8 mouse cellular contexts compared by ENCODE assay signal in genomic region chr1:59367928-59368648, GRCm38 (mm10).
DNase-seq lines count a peak whose midpoint lies in the region; ATAC-seq and TF ChIP-seq lines count a peak whose summit lies in the region.

No protein-coding gene starts in this region.

- peaks cover 10 to 16% of the 10 kb centered on the region in 2 experiments; a peak in 2 of 4 replicates for H3K4me1 ChIP-seq in heart, embryonic 14.5 days (ENCODE audit: control insufficient read depth in 2 of 2, insufficient read depth in 2 of 2, low read length in 2 of 2)
- no peaks in the 10 kb centered on the region; the same call in 1 of the 2 replicates for H3K4me1 ChIP-seq in intestine, postnatal 0 days (replicated peaks; ENCODE audit: control insufficient read depth, insufficient read depth, low read length)
- H3K4me1 ChIP-seq in midbrain, embryonic 14.5 days (ENCODE audit: control insufficient read depth, insufficient read depth, low read length): no peaks in the 10 kb centered on the region
- H3K4me1 ChIP-seq in midbrain, embryonic 15.5 days: no peaks in the 10 kb centered on the region

- 2% methylated on average over 13 of the region's 13 CpGs for WGBS in heart, embryonic 14.5 days
- WGBS in intestine, postnatal 0 days: 16% methylated on average over 13 of the region's 13 CpGs
- 43% methylated on average over 13 of the region's 13 CpGs for WGBS in midbrain, embryonic 14.5 days
- WGBS in midbrain, embryonic 15.5 days: 37% methylated on average over 13 of the region's 13 CpGs

- no peak for TF ChIP-seq CTCF in intestine, postnatal 0 days (IDR thresholded peaks at IDR 0.05; ENCODE audit: low read depth)

- no peak for ATAC-seq in heart, embryonic 14.5 days (ENCODE audit: insufficient number of reproducible peaks, insufficient read depth, low FRiP score, low read depth)
- no peak for ATAC-seq in intestine, postnatal 0 days
- peak; percentile 97 for ATAC-seq in megakaryocyte-erythroid progenitor cell, adult 5-6 weeks (replicated peaks; ENCODE audit: low FRiP score, low TSS enrichment, poor library complexity, severe bottlenecking)
- ATAC-seq in midbrain, embryonic 14.5 days (ENCODE audit: low FRiP score, low TSS enrichment): no peak
- ATAC-seq in midbrain, embryonic 15.5 days (replicated peaks): no peak

- no peak for DNase-seq in heart, postnatal 25 days (ENCODE audit: low spot score)
- DNase-seq in R1 (ENCODE audit: low read depth, low spot score): peak; percentile 39
- no peak for DNase-seq in cerebellum, adult 11 months
- DNase-seq in midbrain, embryonic 14.5 days: no peak

- H3K4me2 ChIP-seq in heart, embryonic 14.5 days (ENCODE audit: low read length): peak overlapping the region; percentile 29; the same call in 1 of the 2 replicates
- peak overlapping the region; percentile 40; the same call in 1 of the 2 replicates for H3K4me2 ChIP-seq in intestine, postnatal 0 days (replicated peaks; ENCODE audit: low read depth)
- H3K4me2 ChIP-seq in midbrain, embryonic 14.5 days (ENCODE audit: low read length): no peak overlapping the region
- no peak overlapping the region for H3K4me2 ChIP-seq in midbrain, embryonic 15.5 days

- no peaks in the 10 kb centered on the region for H3K9me3 ChIP-seq in heart, embryonic 14.5 days (ENCODE audit: control insufficient read depth, low read length)
- no peaks in the 10 kb centered on the region for H3K9me3 ChIP-seq in intestine, postnatal 0 days (ENCODE audit: control insufficient read depth)
- H3K9me3 ChIP-seq in midbrain, embryonic 14.5 days (ENCODE audit: control insufficient read depth, low read length): no peaks in the 10 kb centered on the region
- H3K9me3 ChIP-seq in midbrain, embryonic 15.5 days: no peaks in the 10 kb centered on the region

- peaks cover 86% of the 10 kb centered on the region for H3K27me3 ChIP-seq in heart, embryonic 14.5 days (ENCODE audit: control insufficient read depth, insufficient read depth, low read length)
- H3K27me3 ChIP-seq in intestine, postnatal 0 days (replicated peaks; ENCODE audit: control insufficient read depth, insufficient read depth, low read length): no peaks in the 10 kb centered on the region
- H3K27me3 ChIP-seq in midbrain, embryonic 14.5 days (ENCODE audit: control insufficient read depth, insufficient read depth, low read length): no peaks in the 10 kb centered on the region
- H3K27me3 ChIP-seq in midbrain, embryonic 15.5 days (replicated peaks): no peaks in the 10 kb centered on the region

- no peaks in the 10 kb centered on the region for H3K36me3 ChIP-seq in heart, embryonic 14.5 days (ENCODE audit: control insufficient read depth, insufficient read depth, low read length)
- no peaks in the 10 kb centered on the region for H3K36me3 ChIP-seq in intestine, postnatal 0 days (ENCODE audit: control insufficient read depth, insufficient read depth)
- no peaks in the 10 kb centered on the region for H3K36me3 ChIP-seq in midbrain, embryonic 14.5 days (ENCODE audit: control insufficient read depth, insufficient read depth, low read length)
- no peaks in the 10 kb centered on the region for H3K36me3 ChIP-seq in midbrain, embryonic 15.5 days (replicated peaks)

- intact Hi-C loops in heart, postnatal 25 days (cut with DNase I): no loop called here

- H3K4me3 ChIP-seq in heart, embryonic 14.5 days (ENCODE audit: control insufficient read depth in 1 of 2, insufficient read depth in 1 of 2, low read depth in 1 of 2, low read length in 2 of 2): no peak overlapping the region
- H3K4me3 ChIP-seq in intestine, postnatal 0 days (ENCODE audit: low read depth, low read length): no peak overlapping the region
- H3K4me3 ChIP-seq in midbrain, embryonic 14.5 days (replicated peaks; ENCODE audit: low read depth, low read length): no peak overlapping the region
- no peak overlapping the region for H3K4me3 ChIP-seq in midbrain, embryonic 15.5 days

- H3K9ac ChIP-seq in heart, embryonic 14.5 days (ENCODE audit: low read length): no peak overlapping the region
- H3K9ac ChIP-seq in intestine, postnatal 0 days (ENCODE audit: low read depth, low read length): no peak overlapping the region
- H3K9ac ChIP-seq in midbrain, embryonic 14.5 days (replicated peaks; ENCODE audit: low read length): no peak overlapping the region
- no peak overlapping the region for H3K9ac ChIP-seq in midbrain, embryonic 15.5 days

- no peak overlapping the region for H3K27ac ChIP-seq in heart, embryonic 14.5 days (replicated peaks in 1 of 2; ENCODE audit: control insufficient read depth in 1 of 2, insufficient read depth in 1 of 2, low read depth in 2 of 2, low read length in 2 of 2)
- H3K27ac ChIP-seq in intestine, postnatal 0 days (ENCODE audit: low read depth, low read length): no peak overlapping the region
- no peak overlapping the region for H3K27ac ChIP-seq in midbrain, embryonic 14.5 days (replicated peaks; ENCODE audit: low read depth, low read length)
- no peak overlapping the region for H3K27ac ChIP-seq in midbrain, embryonic 15.5 days

Comparison
In these comparisons a context has a peak if more than half of its experiments do, and no peak if none do; other contexts are left out.
1. H3K4me2 ChIP-seq: peak in heart, embryonic 14.5 days (single experiment) and intestine, postnatal 0 days (single experiment); none in midbrain, embryonic 14.5 days (single experiment) and midbrain, embryonic 15.5 days (single experiment).